Mouse (Mus musculus): ENCODE results near the gene Wdr1.
A peak's percentile ranks its signal among the peaks of the same experiment; 100 is the strongest.
"Not testable (repeated sequence)": the region's sequence is repeated elsewhere in the genome, so short reads cannot be mapped to it uniquely, and the experiment has no call there.

The Wdr1 gene

GRCm38 (mm10) chr5:38563121-38563520 is at the start of gene Wdr1:
Wdr1 (minus strand) TSS chr5:38563221.
- DNase-seq (ENCODE audit: low spot score in 2 of 2) = no peak

GRCm38 (mm10) chr5:38611118-38611517 is 48.1 kb upstream of the Wdr1 start:
- no peak for DNase-seq (ENCODE audit: low spot score in 2 of 2)

- DNase-seq (ENCODE audit: low spot score in 2 of 2) = not testable (repeated sequence)
Measured at GRCm38 (mm10) chr5:38608219-38608618, 45.2 kb upstream of the Wdr1 start.

- no peak for DNase-seq (ENCODE audit: low spot score in 2 of 2)
Measured at GRCm38 (mm10) chr5:38598647-38599304, 35.8 kb upstream of the Wdr1 start.

- no peak for DNase-seq (ENCODE audit: low spot score in 2 of 2)
Measured at GRCm38 (mm10) chr5:38588924-38589323, 25.9 kb upstream of the Wdr1 start.

DNA sequence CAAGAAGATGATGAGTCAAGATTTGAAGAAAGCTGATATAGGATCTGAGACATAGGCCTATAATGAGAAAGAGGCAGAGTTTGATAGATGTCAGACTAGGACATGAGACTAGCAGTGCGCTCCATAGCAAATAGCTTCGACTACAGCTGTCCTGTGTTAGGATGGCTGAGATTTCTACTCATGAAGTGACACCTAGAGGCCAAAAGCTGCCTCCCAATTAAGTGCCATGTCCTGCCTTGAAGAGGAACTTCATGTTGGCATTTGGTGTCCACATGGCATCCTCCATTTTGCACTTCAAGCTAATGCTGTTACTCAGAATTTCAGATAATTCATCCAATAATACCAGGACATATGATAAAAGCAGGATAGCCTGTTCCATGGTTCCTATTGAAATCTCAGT is 22.4 kb upstream of the Wdr1 start:
- DNase-seq (ENCODE audit: low spot score in 2 of 2) = no peak

DNA sequence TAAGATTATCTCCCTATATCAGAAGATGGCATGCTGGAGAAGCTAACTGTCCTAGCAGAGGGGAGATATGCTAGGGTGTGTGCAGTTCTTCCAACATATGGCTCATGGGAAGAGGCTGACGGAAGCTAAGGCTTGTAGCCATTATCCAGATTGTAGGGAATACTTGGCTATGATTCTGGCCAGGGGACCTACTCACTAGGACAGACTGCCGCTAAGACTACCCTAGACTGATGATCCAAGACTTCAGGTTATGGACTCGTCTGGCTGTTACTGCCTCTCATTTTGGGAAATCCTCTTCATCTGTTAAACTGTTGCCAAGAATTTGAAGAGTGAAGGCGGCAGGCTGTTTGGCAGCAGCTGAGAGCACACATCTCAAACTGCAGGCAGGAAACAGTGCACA is 20.0 kb upstream of the Wdr1 start:
- DNase-seq (ENCODE audit: low spot score in 2 of 2) = peak; percentile 27 to 41

DNA sequence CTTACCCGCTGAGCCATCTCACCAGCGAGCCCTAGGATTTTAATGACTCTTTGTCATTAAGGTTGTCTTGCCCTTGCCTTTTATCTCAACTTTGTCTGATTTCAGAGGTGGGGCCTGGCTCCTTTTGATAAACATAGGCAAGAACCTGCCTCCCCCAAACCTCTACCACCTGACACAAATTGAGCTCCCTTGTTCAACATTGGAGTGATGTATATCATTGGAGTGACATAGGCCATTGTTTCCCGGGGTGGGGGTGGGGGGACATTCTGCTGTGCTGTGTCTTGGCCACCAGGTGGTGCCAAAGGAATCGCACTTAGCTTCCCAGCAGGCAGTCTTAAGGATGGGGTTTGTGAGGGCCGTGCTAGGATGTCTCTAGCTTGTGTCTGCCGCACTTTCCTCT is 17.7 kb upstream of the Wdr1 start:
- peak; percentile 27 to 37 for DNase-seq (ENCODE audit: low spot score in 2 of 2)

DNA sequence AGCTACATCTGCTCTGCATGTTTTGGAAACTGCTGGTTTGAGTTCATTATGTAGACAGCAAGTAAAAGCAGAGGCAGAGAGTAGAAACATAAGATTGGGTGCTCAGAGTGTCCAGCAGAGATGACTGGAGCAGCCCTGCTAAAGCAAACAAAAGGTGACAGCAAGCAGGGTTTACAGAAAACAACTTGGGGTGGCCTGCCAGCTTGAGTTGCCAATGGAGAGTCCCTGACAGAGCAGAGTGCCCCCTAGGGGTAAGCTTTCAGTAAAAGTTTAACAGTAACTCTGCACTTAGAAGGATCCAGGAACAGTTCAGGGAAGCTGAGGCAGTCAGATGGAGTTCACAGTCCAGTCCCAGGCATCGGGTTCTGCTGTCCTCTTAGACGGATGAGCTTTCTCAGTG is 7.9 kb upstream of the Wdr1 start:
- DNase-seq (ENCODE audit: low spot score in 2 of 2) = no peak

DNA sequence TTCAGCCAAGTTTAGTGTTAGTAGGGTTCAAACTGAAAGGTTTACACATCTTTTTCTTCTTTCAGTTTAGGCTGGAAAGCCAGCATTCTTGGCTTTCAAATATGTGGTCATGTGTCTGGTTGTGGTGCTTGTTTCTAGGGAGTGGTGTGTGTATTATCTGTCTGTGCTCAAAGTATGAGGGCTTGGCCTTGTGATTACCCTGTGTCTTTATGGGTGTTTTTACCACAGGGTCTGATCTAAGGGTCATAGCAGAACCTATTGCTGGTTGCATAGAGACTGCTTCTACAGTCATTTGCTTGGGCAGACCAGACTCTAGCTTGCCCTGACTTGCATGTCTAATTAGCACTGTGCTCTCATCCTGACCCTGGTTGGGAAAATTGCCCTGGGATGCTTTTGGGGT is 5.6 kb upstream of the Wdr1 start:
- DNase-seq (ENCODE audit: low spot score in 2 of 2) = no peak

GRCm38 (mm10) chr5:38564831-38565230 is 1.8 kb upstream of the Wdr1 start:
- DNase-seq (ENCODE audit: low spot score in 2 of 2) = no peak

DNA sequence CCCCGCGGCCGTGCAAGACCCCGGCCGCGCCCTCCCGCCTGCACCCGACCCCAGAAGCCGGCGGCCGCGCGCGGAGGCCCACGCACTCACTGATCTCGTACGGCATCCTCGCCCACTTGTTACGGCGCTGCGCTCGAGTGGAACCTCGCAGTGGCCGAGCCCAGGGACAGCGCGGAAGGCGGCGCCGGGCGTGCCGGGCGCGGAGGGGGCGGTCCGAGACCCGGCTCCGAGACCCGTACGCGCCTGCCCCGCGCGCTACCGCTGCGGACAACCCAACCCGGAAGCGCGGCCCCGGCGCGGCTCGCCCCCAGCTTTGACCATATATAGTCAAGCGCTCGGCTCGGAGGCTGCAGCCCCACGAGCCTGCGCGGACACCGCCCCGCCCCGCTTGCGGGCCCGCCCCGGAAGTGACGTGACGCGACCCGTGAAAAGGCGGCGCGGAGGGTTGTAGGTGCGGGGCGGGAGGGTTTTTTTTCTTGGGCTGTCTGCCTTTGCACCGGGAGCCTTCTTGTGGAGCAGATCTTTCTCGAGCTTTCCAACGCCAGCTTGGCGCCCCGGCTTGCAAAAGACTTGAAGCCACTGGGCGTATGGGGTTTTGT is 1.5 kb downstream of the Wdr1 start:
- peak; percentile 96 to 98 for DNase-seq (ENCODE audit: low spot score in 2 of 2)

- DNase-seq (ENCODE audit: low spot score in 2 of 2) = peak in 1 of 2 experiments; percentile 31
Measured at GRCm38 (mm10) chr5:38560586-38561425, 2.2 kb downstream of the Wdr1 start.

- no peak for DNase-seq (ENCODE audit: low spot score in 2 of 2)
Measured at GRCm38 (mm10) chr5:38558831-38559230, 4.2 kb downstream of the Wdr1 start.

DNA sequence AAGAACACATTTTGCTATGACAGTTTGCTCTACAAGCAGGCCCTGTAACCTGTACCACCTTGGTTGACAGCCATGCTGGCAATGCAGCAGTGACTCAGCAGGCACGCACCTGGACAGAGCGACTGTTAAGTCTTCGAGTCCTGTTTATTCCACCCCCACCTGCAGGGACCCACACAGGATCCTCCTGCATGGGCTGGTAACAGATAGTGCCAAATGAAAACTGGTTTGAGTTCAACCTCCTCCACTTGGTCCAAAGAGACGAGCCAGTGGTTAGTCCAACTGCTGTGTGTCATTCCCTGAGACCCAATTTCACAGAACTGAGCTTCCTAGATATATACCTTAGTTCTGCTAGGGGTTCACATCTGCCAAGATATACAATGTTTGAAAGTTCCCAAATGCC is 5.2 kb downstream of the Wdr1 start:
- peak in 1 of 2 experiments; percentile 26 for DNase-seq (ENCODE audit: low spot score in 2 of 2)

DNA sequence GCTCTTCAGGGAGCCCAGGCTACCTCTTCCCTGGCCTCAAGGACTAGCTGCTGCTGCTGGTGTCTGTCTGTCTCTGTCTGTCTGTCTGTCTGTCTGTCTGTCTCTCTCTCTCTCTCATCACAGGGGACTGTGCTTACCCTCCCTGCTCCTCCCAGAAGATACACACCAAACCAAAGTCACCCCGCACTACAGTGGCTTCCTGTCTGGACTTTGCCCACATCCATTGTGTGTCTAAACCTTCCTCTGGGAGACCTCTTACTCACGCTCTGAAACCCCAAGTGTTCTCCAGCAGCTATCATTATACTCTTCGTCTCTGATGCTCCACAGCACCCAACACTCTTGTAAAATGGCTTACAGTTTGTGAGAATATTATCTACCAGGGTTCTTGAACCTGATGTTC is 6.6 kb downstream of the Wdr1 start:
- DNase-seq (ENCODE audit: low spot score in 2 of 2) = no peak

GRCm38 (mm10) chr5:38553953-38554352 is 9.1 kb downstream of the Wdr1 start:
- peak in 1 of 2 experiments; percentile 29 for DNase-seq (ENCODE audit: low spot score in 2 of 2)

- no peak for DNase-seq (ENCODE audit: low spot score in 2 of 2)
Measured at GRCm38 (mm10) chr5:38553491-38553890, 9.5 kb downstream of the Wdr1 start.

- no peak for DNase-seq (ENCODE audit: low spot score in 2 of 2)
Measured at GRCm38 (mm10) chr5:38552615-38553014, 10.4 kb downstream of the Wdr1 start.

GRCm38 (mm10) chr5:38550221-38550768 is 12.7 kb downstream of the Wdr1 start:
- DNase-seq (ENCODE audit: low spot score in 2 of 2) = no peak

DNA sequence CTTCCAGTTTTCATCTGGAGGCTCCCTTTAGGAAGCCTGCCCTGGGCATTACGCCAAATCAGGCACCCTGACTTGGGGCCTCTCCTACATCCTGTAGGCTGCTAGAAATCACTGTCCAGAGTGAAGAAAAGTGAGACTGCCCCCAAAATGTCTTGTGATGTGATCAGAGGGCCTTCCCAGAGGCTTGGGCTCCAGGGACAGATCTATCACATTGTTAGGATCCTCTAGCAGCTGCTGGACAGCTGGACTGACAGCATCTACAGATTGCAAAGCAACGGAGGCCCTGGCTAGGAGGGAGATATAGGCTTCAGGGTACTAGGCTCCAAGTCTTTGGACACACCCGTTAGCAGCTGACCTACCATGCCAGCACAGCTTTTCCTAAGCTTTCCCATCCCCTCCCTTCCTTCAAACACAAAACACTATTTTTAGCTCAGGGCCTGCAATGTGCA is 13.5 kb downstream of the Wdr1 start:
- no peak for DNase-seq (ENCODE audit: low spot score in 2 of 2)

- peak; percentile 89 for DNase-seq (ENCODE audit: low spot score in 2 of 2)
Measured at GRCm38 (mm10) chr5:38547375-38547774, 15.6 kb downstream of the Wdr1 start.

Data from right cerebral cortex, adult 2 months (tissue).